Mouse (Mus musculus): ENCODE results near the gene Asic2.

The Asic2 gene

GRCm38 (mm10) chr11:81847773-81848490 is 120.3 kb downstream of the Asic2 start:
- intact Hi-C loops (cut with DNase I), result no loop called here

DNA sequence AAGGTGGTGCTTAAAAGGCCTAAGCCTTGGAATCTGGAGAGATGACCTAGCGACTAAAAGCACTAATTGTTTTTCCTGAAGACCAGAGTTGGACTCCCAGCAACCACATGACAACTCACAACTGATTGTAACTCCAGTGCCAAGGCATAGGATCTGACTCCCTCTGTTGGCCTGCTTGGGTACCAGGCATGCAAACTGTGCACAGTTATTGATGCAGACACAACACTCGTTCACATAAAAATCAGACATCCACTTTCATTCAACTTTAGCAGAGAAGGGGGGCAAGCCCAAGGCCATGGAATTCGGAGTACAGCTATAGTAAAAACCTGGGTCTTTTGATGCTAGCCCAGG is 122.6 kb downstream of the Asic2 start:
- intact Hi-C loops (cut with DNase I), result no loop called here

DNA sequence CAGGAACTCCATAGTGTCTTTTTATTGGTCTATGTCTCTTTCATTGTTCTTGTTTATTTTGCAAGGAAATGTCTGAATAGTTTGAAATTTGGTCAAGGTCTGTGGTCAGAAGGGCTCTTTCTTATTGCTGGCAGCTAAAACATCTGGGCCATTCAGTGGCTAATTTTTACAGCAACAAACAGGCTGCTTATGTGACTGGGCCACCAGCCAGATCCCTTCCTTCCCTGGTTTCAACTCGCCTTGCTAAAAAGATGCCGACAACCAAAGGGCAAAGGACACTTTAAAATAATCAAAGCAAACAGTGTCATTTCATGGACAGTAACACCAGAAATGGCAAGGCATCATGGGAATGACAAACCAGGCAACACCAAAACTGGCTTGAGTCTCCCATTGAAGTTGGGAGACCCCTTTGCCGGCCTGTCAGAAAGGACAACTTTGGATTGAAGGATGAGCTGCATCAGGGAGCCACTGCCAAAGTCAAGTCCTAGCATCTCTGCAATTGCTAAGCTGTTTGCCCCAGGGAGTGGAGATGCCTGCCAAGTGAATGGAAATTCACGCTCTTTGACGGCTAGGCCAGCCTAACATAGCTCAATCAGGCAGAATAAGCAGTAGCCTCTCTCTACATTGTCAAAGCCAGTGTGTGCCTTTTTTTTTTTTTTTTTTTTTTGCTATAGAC is 123.1 kb downstream of the Asic2 start:
- intact Hi-C loops (cut with DNase I), result no loop called here

DNA sequence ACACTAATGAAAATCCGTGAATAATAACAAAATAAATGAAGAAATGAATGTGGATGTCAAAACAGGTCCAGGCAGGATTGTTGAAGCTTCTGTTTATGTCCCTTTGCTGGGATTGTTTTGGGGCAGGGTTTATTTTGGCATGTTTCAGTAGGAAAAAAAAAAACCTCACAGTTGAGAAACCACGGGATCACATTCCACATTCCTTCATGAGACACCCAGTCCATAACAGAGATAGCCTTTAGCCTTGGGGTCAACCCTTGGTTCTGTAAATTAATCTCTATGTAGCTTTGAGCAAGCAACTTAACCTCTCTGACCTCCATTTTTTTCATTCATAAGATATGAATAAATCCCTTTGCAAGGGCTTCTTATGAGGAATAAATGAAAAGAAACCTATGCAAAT is 127.3 kb downstream of the Asic2 start:
- intact Hi-C loops (cut with DNase I), result no loop called here

DNA sequence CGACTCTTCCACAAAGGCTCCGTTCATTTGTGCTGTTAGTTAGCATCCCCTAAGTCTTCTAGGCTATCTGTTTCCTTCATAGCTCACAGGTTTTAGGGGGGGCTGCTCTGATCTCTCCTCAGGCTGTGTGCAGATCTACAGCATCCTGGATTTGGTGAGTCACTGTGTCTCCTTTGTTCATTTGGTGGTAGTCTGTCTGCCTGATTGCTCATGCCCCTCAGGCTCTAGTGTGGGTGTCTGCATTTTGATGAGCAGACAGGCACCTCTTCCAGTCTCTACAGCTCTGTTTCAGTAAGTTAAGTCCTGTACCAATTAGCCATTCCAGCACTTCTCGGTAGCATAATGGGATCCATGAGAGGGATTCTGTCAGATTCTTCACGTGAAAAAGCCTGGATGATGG is 129.8 kb downstream of the Asic2 start:
- intact Hi-C loops (cut with DNase I), result no loop called here

DNA sequence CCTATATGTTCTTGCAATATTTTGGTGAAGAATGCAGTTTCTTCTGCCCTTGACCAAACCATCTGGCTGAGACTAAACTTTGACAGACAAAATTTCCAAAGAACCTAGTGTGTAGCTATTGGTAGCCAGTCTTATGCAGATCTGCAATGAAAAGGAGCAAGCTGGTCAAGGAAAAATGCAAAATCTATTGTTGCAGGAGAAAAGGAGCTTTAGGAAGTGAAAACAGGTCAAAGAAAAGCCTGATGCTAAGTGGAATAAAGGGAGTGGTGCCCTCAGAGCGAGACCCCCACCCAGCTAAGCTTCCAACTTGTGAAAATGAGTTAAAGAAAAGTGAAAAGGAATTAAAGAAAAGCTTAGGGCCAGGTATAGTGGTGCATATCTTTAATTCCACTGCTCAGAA is 135.9 kb downstream of the Asic2 start:
- intact Hi-C loops (cut with DNase I), result no loop called here

DNA sequence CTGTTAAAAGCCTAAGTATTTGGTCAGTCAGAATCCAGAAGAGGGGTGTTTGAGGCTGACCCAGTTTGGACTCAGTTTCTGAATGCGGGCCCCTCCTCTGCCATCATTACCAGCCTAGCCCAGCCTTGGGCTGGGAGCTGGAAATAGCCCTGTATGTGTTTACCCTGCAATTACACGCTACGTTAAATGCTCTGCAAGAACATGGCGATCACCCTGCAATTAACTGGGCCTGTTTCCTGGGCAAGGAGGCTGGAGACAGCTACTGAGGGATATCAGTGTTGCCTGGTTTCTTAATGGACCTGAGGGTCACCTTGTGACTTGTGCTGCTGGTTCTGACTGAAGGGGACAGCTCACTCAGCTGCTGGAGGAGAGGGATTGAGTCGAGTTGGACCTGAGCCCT is 151.7 kb downstream of the Asic2 start:
- intact Hi-C loops (cut with DNase I), result no loop called here

GRCm38 (mm10) chr11:81814816-81815215 is 153.4 kb downstream of the Asic2 start:
- intact Hi-C loops (cut with DNase I), result no loop called here

DNA sequence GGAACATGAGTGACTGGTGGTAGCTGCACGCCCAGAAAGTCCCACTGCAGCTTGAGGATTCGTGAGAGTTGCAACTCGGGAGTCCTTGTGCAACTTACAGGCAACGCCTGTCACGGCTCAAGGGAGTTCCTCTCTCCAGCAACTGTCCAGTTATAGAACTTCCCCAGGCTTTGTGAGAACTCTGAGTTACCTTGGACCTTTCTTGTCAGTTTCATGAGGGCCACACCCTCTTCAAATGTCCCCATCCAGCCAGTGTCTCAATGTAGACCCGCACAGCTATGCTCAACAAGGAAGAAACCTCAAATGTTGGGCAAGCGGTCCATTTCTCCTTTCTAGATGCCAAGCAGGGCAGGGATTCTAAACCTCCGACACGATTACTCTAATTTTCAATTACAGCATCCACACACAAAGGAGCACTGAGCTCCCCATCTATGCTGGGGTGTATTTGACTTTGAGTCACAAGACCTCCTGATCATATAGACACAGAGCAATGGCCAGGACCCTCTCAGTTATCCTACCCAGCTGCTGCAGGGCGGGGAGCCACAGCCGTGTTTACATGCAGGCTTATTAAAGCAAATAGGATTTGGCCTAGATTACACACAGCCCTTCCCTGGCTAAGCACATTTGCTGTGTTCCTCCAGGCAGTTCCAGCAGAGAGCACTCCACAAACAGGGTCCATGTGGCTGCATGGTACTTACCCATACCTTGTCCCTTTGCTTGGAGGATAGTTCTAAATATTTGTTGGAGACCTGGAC is 161.2 kb downstream of the Asic2 start:
- intact Hi-C loops (cut with DNase I), result no loop called here

- intact Hi-C loops (cut with DNase I), result no loop called here
Observed at GRCm38 (mm10) chr11:81803544-81803943, 164.7 kb downstream of the Asic2 start.

DNA sequence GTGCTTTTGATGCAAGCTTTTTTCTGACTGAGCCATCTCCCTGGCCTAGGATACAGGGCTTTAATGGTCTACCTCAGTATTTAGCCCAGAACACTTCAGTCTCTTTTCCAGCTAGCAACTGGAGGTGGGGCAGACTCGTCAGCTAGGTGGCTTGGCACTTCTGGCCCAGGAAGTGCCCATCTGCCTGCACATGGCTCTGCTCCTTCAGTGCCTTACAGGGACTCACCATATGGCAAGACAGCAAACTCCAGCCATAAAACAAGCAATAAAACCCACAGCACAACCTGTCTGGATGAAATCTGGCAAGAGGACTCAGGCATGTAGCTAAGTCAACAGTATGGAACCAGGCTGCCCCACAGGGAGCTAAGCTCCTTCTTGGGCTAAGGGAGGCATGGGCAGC is 165.6 kb downstream of the Asic2 start:
- intact Hi-C loops (cut with DNase I), result no loop called here

DNA sequence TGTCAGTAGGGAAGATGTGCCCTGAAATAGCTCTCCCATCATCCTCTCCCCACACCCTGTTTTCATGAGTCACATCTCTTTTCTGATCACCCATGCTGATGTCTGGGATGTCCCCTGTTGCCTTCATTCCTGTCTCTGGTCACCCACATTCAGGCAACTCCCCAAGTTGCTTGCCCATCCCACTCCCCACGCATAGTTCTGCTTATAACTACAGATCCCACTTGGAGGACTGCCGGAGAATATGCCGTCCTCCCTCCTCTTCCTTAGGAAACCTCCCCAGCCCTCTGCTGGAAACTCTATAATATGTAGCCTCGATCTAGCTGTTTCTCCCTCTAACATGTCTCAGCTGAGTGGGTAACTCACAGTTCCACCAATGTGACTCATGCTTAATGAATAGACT is 167.4 kb downstream of the Asic2 start:
- intact Hi-C loops (cut with DNase I), result no loop called here

DNA sequence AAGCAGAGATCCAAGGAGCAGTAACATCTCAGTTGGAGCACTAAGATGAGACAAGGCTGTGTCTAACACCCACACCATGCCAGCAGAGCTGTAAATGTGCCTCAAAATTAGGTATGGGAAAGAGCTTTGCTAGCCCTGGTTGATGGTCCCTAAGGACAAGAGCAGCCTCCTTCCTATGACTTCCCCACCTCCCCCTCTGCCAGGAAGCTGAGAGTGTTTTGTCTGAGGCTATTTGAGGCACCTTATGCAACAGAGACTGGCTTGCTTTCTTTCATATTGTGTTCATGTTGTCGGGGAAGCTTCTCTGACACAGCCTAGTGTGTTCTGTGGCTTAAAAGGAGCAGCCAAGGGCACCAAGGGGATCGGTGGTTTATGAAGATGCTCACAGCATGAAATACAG is 174.7 kb downstream of the Asic2 start:
- intact Hi-C loops (cut with DNase I), result no loop called here

- intact Hi-C loops (cut with DNase I), result no loop called here
Observed at GRCm38 (mm10) chr11:81791579-81791978, 176.7 kb downstream of the Asic2 start.

- intact Hi-C loops (cut with DNase I), result no loop called here
Observed at GRCm38 (mm10) chr11:81780596-81780995, 187.7 kb downstream of the Asic2 start.

GRCm38 (mm10) chr11:81779881-81780280 is 188.4 kb downstream of the Asic2 start:
- intact Hi-C loops (cut with DNase I), result no loop called here

- intact Hi-C loops (cut with DNase I), result no loop called here
Observed at GRCm38 (mm10) chr11:81771195-81771895, 196.9 kb downstream of the Asic2 start.

GRCm38 (mm10) chr11:81769691-81770260 is 198.5 kb downstream of the Asic2 start:
- intact Hi-C loops (cut with DNase I), result loop anchor here (5.0 to 10.0 kb wide), 3 partner anchors 95 to 203 kb away; no protein-coding TSS in a partner anchor

DNA sequence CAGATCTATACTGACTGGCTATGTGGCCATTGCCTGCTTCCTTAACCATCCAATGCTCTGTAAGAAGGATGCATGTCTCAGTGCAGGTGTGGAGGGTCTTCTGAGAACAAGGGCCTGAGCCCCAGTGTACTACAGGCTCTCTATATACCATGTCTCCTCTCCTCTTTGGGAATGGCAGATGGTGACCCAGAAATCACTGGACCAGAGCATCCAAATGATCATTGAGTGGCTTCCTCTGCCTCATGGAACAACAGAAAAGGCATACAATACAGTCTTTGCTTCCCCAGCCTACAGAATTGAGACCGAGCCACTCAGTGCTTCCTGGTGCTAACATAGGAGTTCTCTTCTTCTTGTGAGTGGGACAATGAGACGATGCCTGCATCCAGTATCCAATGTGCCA is 200.0 kb downstream of the Asic2 start:
- intact Hi-C loops (cut with DNase I), result loop anchor here (5.0 to 10.0 kb wide), 3 partner anchors 94 to 204 kb away; no protein-coding TSS in a partner anchor

DNA sequence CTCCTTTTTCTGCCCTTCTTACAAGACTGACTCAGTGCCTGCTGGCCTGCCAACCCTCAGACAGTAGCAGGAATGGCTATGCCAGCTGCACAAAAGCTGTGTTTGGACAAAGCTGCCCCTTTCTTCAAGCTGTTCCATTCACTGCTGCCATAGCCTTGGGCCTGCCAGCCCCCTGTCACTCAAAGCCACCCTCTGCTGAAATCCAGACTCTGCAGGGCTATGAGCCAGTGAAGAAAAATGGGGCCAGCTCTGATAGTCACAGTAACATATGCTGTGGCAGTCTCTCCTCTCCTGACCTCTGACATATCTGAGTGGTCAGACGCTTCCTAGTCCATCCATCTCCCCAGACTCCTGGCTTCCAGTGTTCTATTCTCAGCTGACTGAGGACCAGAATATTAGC is 200.5 kb downstream of the Asic2 start:
- intact Hi-C loops (cut with DNase I), result loop anchor here (5.0 to 10.0 kb wide), 3 partner anchors 93 to 205 kb away; no protein-coding TSS in a partner anchor

DNA sequence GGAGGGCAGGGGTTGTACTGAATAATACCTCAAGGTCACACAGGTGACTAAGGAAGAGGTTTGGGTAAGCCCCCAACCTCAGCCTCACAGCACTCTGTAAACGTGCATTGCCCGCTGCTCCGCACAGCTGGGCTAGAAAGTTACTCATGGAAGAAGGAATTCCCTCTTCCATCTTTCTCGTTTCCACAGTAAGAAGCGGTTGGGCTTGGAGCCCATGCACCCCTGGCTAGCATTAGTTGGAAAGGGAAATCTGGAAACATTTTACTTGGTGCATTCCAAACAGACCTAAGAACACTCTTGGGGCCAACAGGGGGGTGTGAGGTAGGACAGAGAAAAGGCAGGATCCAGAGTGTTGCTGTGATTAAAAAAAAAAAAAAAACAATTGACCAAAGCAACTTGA is 203.0 kb downstream of the Asic2 start:
- intact Hi-C loops (cut with DNase I), result loop anchor here (5.0 to 10.0 kb wide), 3 partner anchors 90 to 207 kb away; no protein-coding TSS in a partner anchor

All from adrenal gland (tissue).